Mouse (Mus musculus): ENCODE results near the gene Ewsr1.

Gene Ewsr1

DNA sequence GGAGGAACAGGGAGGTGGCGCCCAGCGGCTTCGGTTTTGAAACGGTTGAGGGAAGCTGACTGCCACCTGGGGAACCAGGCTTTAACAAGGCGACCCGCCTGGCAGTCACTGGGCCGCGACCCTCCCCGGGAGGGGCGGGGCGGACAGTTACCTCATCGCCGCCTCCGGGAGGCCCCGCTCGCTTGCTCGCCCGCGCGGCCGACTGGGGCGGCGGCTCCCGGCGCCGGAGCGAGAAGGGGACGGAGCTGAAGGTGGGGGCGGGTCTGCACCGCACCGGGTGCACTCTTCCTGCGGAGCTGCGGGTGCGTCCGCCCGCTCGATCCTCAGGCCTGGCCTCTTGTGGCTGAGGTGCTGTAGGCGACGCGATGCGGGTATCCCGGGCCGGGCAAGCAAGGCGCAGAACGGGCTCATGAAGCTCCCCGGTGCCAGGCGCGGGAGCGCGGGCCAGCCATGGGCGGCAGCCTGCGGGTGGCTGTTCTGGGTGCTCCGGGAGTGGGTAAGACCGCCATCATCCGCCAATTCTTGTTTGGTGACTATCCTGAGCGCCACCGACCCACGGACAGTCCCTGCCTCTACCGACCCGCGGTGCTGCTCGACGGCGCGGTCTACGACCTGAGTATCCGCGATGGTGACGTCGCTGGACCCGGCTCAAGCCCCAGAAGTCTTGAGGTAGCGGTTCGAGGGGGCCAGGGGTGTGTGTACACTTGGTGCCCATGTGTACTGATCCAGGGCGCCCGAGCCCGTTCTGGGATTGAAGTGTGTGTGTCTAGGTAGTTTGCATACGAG, 41.0 kb downstream of the Ewsr1 start, which contains the start of gene Rasl10a:
Gene Rasl10a, plus strand, starts transcription at position 273 of the 786 bp plus-strand sequence.
- no peak for DNase-seq (ENCODE audit: low spot score in 2 of 2)

DNA sequence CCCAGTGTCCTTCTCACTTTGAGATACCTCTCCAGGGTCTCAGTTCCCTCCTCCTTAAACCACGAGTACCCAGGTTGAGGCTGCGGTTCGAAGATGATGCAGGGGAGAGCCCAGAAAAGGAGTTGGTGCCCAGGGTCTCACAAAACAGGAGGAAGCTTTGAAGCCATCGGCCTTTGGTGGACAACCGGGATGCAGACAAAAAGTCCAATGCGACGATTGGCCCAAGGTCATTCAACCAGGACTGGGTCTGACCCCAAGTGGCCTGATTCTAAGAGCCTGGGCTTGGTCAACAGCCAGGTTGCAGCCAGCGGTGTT, 41.6 kb downstream of the Ewsr1 start:
- no peak for DNase-seq (ENCODE audit: low spot score in 2 of 2)

- DNase-seq (ENCODE audit: low spot score in 2 of 2), result no peak
Measured at GRCm38 (mm10) chr11:5057064-5057463, 42.0 kb downstream of the Ewsr1 start.

DNA sequence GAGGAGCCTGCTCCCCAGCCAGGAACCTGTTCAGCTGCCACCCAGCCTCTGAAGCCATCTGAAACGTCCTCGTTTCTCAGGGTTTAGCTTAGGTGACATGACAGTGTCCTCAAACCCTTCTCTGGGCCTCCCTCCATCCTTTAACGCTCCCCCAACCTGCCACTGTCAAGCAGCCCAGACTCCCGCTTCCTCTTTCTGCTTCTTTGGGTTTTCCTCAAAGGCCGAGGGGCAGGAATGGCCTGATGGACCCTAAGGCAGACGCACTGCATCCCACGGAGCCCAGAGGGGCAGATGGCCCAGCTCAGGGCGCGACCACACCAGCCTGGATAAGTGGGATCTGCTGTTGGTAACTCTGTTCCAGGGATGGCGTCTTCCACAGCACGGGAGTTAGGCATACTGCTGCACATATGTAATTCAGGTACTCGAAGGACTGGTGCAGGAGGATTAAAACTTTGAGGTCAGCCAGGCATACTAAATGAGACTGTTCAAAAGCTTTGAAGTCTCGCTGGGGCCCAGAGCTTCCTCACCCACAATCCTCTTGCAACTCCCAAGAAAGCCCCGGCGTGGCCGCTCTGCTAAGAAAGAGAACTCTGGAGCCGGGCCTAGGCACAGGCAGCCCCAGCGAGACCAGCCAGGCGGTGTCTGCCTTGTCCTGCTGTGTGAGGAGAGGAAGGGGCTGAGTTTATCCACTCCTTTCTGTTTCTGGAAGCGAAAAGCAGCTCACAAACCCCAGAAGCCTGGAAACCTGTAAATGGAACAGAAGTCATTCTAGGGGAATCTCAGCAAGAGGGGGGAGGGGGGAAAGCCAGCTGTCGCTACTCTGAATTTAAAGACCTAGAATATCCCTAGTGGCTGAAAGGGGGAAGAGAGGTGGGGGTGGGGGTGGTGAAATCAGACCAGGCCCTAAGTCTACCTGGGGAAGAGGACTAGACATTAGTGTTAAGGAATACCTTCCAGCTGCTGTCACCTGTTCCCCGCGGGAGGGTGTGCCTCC, 42.8 kb downstream of the Ewsr1 start:
- DNase-seq (ENCODE audit: low spot score in 2 of 2), result no peak

GRCm38 (mm10) chr11:5054874-5055273, 44.2 kb downstream of the Ewsr1 start:
- DNase-seq (ENCODE audit: low spot score in 2 of 2), result no peak

DNA sequence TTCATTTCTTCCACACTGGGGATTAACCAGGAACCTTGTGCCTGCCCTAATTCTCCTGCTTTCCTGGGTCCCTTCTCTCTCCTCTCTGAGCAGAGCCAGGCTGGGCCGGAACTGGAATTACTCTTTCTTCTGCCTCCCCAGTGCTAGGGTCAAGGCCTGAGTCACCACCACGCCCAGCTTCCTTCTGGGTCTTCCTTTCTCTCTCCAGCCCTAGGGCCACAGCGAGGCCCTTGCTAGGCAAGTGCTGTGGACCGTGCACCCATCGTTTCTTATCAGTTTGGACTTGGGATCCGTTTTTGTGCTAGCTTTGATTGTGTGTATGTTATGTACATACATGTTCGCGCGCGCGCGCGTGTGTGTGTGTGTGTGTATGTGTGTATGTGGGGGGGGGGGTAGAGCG, 44.9 kb downstream of the Ewsr1 start:
- no peak for DNase-seq (ENCODE audit: low spot score in 2 of 2)

DNA sequence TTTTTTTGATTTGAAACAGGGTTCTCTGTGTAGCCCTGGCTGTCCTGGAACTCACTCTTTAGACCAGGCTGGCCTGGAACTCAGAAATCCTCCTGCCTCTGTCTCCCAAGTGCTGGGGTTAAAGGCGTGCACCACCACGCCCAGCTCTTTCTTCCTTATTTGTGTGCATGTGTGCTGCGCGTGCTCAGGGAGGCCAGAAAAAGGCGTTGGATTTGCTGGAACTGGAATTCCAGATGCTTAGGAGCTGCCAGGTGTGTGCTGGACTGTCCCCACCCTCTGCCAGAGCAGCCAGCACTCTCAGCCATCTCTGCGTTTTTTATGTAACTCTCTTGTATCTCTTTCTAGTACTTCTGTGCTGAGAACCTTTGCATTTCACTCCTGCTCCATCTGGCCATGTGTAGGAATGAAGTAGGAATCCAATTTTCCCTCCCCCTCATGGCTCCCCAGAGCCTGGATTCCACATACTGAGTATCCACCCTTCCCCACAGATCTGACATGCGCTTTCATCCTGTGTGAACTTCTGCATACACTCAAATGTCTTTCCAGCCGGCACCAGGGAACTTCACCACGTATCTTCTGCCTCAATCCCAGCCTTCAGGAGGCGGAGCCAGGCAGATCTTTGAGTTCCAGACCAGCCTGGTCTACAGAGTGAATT, 46.7 kb downstream of the Ewsr1 start:
- DNase-seq (ENCODE audit: low spot score in 2 of 2), result no peak

GRCm38 (mm10) chr11:5051629-5052028, 47.4 kb downstream of the Ewsr1 start:
- no peak for DNase-seq (ENCODE audit: low spot score in 2 of 2)

DNA sequence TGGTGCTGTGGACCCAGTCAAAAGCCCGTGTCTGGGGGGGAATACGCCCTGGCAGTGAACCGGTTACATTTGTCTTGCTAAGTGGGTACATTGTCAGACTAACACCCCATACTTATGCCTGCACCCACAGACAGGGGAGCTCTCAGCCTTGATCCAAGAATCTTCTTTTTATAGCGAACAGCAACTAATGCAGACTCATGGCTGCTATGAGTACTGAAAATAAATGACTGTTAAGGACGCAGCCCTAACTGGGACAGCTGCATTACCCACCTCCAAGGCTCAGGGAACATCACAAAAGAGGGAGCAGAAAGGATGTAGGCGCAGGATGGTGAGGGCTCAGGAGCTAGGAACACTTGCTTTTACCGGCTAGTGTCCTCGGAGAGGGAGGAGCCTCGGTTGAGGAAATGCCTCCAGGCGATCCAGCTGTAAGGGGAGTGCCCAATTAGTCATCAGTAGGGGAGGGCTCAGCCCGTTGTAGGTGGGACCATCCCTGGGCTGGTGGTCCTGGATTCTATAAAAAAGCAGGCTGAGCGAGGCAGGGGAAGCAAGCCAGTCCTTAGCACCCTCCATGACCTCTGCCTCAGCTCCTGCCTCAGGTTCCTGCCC, 52.6 kb downstream of the Ewsr1 start:
- DNase-seq (ENCODE audit: low spot score in 2 of 2), result no peak

DNA sequence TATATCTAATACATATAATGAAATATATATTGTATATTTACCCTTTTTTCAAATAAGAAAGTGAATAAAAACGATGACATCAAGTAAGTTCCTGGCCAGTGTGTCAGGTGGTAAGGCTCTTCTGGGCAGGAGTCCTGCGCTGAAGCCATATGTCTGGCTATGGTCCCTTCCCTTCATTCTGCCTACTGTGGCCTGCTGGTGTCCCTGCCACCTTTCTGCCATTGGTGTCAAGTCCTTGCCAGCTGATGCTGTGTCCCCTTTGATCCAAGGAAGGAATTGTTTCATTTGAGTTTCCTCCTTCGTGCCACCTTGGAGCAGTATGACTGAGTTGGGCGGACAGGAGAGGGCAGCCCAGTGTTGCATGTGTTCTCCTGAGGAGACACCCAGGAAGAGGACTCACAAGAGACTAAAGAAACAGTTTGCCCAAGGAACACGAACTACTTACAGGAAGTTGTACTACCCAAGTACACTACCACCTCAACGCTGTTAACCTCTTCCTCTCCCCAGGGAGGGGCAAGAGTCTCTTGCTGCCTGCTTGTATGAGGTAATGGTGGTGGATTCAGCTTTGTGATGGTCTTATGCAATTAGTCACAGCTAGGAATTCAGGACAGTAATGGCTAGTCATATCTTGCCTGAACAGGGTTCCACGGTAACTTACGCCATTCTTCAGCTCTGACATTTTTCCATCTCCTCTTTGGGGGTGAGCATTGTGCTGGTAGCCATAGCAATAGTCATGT, 56.3 kb downstream of the Ewsr1 start:
- DNase-seq (ENCODE audit: low spot score in 2 of 2), result no peak

- no peak for DNase-seq (ENCODE audit: low spot score in 2 of 2)
Measured at GRCm38 (mm10) chr11:5041144-5041780, 57.8 kb downstream of the Ewsr1 start.

DNA sequence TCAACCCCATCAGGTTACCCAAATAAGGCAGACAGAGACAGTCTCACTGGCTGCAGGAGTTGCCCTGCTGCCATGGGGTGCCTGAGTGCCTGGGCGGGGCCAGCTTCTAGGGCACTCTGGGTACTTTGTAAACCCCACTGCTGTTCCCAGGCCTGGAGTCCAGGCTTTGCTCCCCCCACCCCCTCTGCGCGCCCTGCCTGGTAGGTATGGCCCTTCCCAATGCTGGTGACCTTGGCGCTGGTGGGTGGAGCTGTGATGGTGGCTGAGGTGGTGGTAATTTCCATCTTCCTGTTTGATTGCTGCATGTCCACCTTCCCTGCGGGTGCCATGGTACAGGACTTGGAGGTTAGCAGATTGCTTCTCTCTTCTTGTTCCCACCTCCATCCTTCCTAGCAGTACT, 58.5 kb downstream of the Ewsr1 start:
- DNase-seq (ENCODE audit: low spot score in 2 of 2), result no peak

- DNase-seq (ENCODE audit: low spot score in 2 of 2), result no peak
Measured at GRCm38 (mm10) chr11:5037146-5037854, 61.8 kb downstream of the Ewsr1 start.

DNA sequence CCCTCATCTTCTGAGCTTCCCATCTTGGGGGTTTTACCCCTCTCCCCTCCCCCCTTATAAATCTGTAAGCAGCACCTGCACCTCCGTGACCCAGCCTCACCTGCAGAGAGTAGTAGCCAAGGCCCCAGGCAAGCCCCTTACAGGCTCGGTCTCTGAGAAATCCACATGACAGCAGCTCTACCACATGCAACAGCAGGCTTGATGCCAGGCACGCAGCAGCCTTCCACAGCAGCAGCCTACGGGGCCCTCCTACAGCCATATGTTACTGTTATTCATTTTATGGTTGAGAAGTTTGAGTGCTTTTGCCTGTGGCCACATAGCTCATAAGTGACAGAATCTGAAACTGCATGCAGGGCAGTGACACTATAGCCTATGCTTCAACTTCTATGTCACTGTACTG, 63.6 kb downstream of the Ewsr1 start:
- peak in 1 of 2 experiments; percentile 46 for DNase-seq (ENCODE audit: low spot score in 2 of 2)

DNA sequence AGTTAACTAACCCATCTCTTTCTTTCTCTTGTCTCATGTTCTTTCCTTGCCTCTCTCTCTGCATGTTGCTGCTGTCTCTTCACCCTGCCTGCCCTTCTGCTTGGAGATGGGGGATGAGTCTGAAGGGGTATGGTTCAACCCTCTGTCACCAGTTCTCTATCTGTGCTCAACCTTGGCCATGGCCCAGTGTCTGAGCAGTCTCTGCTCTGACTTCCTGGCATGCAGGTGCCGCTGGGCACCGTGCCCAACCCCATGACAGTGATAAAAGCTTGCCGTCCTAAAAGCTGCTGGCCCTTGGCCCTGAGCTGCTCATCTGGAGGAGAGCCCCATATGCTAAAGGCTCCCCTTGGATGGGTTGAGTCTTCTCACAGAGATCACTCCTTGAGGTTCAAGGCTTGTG, 65.9 kb downstream of the Ewsr1 start:
- DNase-seq (ENCODE audit: low spot score in 2 of 2), result peak in 1 of 2 experiments; percentile 53

DNA sequence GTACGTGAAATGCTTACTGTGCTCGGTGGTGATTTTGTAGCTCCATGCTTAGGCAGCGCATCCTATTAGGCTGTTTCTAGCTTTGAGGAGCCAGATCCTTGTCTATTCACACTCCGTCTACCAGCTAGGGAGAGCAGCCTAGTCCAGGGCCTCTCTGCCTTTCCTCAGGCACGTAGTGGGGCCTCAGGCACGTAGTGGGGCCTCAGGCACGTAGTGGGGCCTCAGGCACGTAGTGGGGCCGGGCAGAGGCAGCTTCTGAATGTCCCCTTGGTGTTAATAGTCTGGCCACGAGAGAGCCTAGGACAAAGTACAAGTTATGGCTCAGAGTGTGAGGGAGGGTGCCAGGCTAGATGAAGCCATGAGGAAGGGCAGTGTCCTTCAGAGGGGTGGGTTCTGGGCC, 66.4 kb downstream of the Ewsr1 start:
- no peak for DNase-seq (ENCODE audit: low spot score in 2 of 2)

DNA sequence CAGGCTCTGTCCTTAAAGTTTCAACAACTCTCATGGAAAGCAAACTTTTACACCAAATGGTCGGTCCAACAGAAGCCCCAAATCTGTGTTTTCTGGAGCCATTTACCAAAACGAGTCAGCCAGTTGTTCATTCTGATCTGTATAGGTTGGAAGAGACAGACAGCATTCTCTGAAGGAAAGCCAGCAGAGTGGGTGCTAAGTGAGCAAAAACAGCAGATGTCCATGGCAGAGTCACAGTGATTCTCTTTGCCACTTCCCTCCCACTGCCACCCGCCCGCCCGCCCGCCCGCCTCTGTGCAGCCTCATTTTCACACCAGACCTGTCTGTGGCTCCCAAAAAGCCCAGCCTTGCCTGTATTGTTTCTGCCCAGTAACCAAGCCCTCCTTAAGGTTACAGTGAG, 70.8 kb downstream of the Ewsr1 start:
- no peak for DNase-seq (ENCODE audit: low spot score in 2 of 2)

DNA sequence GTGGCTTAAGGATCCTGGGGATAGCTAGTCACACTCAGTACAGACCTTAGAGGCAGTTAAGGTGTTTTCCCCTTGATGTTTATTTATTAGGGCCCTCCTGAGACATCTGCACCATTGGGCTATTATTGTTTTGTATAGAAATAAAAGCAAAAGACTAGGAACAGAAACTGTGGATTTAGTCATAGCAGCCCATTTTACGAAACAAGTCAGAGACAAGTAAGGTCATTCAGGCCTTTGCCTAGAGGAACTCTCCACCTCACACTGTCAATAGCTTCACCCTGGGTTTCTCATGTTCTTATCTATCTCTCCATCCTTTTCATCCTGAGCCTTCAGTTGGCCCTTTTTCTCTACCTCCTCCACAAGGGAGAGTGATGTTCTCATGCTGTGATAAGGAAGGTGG, 74.0 kb downstream of the Ewsr1 start:
- DNase-seq (ENCODE audit: low spot score in 2 of 2), result no peak
